Mouse (Mus musculus): ENCODE measurements around the gene Olfr49.

DNA sequence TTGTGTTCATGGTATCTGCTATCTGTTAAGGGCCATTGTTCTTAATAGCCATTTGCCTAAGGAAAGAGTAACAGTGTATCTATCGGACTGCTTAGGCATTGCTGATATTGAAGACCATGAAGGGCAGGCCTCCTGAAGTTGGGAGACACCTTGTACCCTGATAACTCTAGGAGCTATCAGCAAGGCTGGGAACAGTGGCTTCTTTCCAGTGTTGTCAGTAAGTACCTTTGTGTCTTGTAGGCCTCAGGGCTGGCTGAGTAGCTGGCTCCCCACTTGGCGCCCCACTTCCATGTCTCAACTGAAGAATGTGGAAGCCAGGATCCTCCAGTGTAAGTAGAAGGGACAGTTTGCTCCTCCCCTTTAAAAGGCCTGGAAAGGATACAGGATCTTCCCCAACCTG lies 23.4 kb downstream of the Olfr49 start:
- no peak for TF ChIP-seq POLR2A (IDR thresholded peaks at IDR 0.05; ENCODE audit: insufficient read depth, low read depth, low read length)
- TF ChIP-seq CTCF (IDR thresholded peaks at IDR 0.05), result no peak
- TF ChIP-seq EP300 (IDR thresholded peaks at IDR 0.05; ENCODE audit: insufficient read depth, low read depth, low read length), result no peak

Data from heart, adult 2 months (tissue).